Mouse (Mus musculus) forebrain, embryonic 16.5 days (tissue): ENCODE results near the gene Pink1. TPM values are rescaled to one million over a fixed set of nuclear protein-coding genes. Genes with fewer than 3 reads are reported as not detected.

Source experiments
- ATAC-seq: fragments of 200-750 bp; cut with Nextera tagmentation; 2 replicates; pipeline ENCODE4 v1.8.0; 2017; ENCODE audit warnings: mild to moderate bottlenecking, moderate library complexity
- H3K27ac ChIP-seq: fragments of 300-500 bp; sonication (generic); 2 replicates; pipeline ENCODE4 v1.5.1; 2014; ENCODE audit warnings: low read length, control low read depth
- H3K27me3 ChIP-seq: fragments of 300-500 bp; sonication (generic); replicated peaks from 2 replicates; pipeline ENCODE4 v1.6.1; 2014; ENCODE audit warnings: low read length; ENCODE audit not compliant: control insufficient read depth, insufficient read depth
- H3K36me3 ChIP-seq: fragments of 300-500 bp; sonication (generic); 2 replicates; pipeline ENCODE4 v1.6.1; 2014; ENCODE audit not compliant: control insufficient read depth, insufficient read depth
- H3K4me1 ChIP-seq: fragments of 300-500 bp; sonication (generic); replicated peaks from 2 replicates; pipeline ENCODE4 v1.6.1; 2014; ENCODE audit warnings: low read length; ENCODE audit not compliant: control insufficient read depth, insufficient read depth
- H3K4me2 ChIP-seq: fragments of 300-500 bp; sonication (generic); 2 replicates; pipeline ENCODE4 v1.6.1; 2014; ENCODE audit warnings: mild to moderate bottlenecking, low read length, control low read depth
- H3K4me3 ChIP-seq: fragments of 300-500 bp; sonication (generic); replicated peaks from 2 replicates; pipeline ENCODE4 v1.5.1; 2014; ENCODE audit warnings: mild to moderate bottlenecking, low read length, control low read depth
- H3K9ac ChIP-seq: fragments of 300-500 bp; sonication (generic); replicated peaks from 2 replicates; pipeline ENCODE4 v1.6.1; 2014; ENCODE audit warnings: low read depth, low read length, control low read depth
- H3K9me3 ChIP-seq: fragments of 300-500 bp; sonication (generic); 2 replicates; pipeline ENCODE4 v1.6.1; 2016; ENCODE audit warnings: low read length; ENCODE audit not compliant: control insufficient read depth
- WGBS: fragments of 180-500 bp; shearing (Covaris S2); extraction: QIAGEN DNeasy Blood & Tissue Kit; methylation state at CpG from one replicate; pipeline ENCODE4 v1.1.7; 2014; 5-methylcytosine and 5-hydroxymethylcytosine counted together
- polyA plus RNA-seq: library from polyadenylated mRNA; unstranded; fragments of >200 nt; fragmentation: Nextera tagmentation; extraction: Ambion mirVana; gene quantifications from 2 replicates; pipeline ENCODE4 v1.2.1, GENCODE M21; 2015

Pink1 gene
- polyA plus RNA-seq, 1 experiment from 2014 or later, result 92.8 TPM

- ATAC-seq, result no peak
- Histone ChIP-seq H3K36me3 (no peaks in the 10 kb centered on the region), H3K9me3 (no peaks in the 10 kb centered on the region), H3K4me2 (no peak overlapping the region), H3K27me3 (no peaks in the 10 kb centered on the region), H3K4me1 (no peaks in the 10 kb centered on the region), H3K27ac (no peak overlapping the region), H3K9ac (no peak overlapping the region), H3K4me3 (no peak overlapping the region)
- WGBS, result 68% methylated on average over 1 of the region's 1 CpGs
These were observed 21.2 kb upstream of the Pink1 start for GRCm38 (mm10) chr4:138347280-138347679.

- Histone ChIP-seq H3K9me3 (no peaks in the 10 kb centered on the region), H3K27ac (no peak overlapping the region), H3K36me3 (no peaks in the 10 kb centered on the region), H3K4me3 (no peak overlapping the region), H3K4me2 (no peak overlapping the region), H3K27me3 (no peaks in the 10 kb centered on the region), H3K4me1 (no peaks in the 10 kb centered on the region), H3K9ac (no peak overlapping the region)
- ATAC-seq, result no peak
- 70% methylated on average over 9 of the region's 9 CpGs for WGBS
These were observed 18.9 kb upstream of the Pink1 start for GRCm38 (mm10) chr4:138344891-138345545.

- H3K9me3 ChIP-seq, result no peaks in the 10 kb centered on the region
- H3K4me2 ChIP-seq, result no peak overlapping the region
- WGBS, result 67% methylated on average over 10 of the region's 10 CpGs
- no peaks in the 10 kb centered on the region for H3K27me3 ChIP-seq
- no peaks in the 10 kb centered on the region for H3K36me3 ChIP-seq
- no peak overlapping the region for H3K9ac ChIP-seq
- H3K4me1 ChIP-seq, result no peaks in the 10 kb centered on the region
- no peak overlapping the region for H3K4me3 ChIP-seq
- ATAC-seq, result no peak
- H3K27ac ChIP-seq, result no peak overlapping the region
These were observed 17.3 kb upstream of the Pink1 start for GRCm38 (mm10) chr4:138343341-138343837.

GRCm38 (mm10) chr4:138342778-138343177, 16.7 kb upstream of the Pink1 start:
- Histone ChIP-seq H3K36me3 (no peaks in the 10 kb centered on the region), H3K4me1 (no peaks in the 10 kb centered on the region), H3K9me3 (no peaks in the 10 kb centered on the region), H3K9ac (no peak overlapping the region), H3K4me2 (no peak overlapping the region), H3K27ac (no peak overlapping the region), H3K27me3 (no peaks in the 10 kb centered on the region), H3K4me3 (no peak overlapping the region)
- WGBS, result 84% methylated on average over 6 of the region's 6 CpGs
- ATAC-seq, result no peak

- Histone ChIP-seq H3K9ac (no peak overlapping the region), H3K27me3 (no peaks in the 10 kb centered on the region), H3K4me2 (no peak overlapping the region), H3K4me1 (no peaks in the 10 kb centered on the region), H3K27ac (no peak overlapping the region), H3K4me3 (no peak overlapping the region), H3K9me3 (no peaks in the 10 kb centered on the region), H3K36me3 (no peaks in the 10 kb centered on the region)
- WGBS, result 61% methylated on average over 7 of the region's 7 CpGs
- ATAC-seq, result no peak
These were observed 15.9 kb upstream of the Pink1 start for GRCm38 (mm10) chr4:138342048-138342447.

GRCm38 (mm10) chr4:138341393-138341792, 15.3 kb upstream of the Pink1 start:
- Histone ChIP-seq H3K4me1 (no peaks in the 10 kb centered on the region), H3K36me3 (no peaks in the 10 kb centered on the region), H3K9me3 (no peaks in the 10 kb centered on the region), H3K4me2 (no peak overlapping the region), H3K4me3 (no peak overlapping the region), H3K27ac (no peak overlapping the region), H3K9ac (no peak overlapping the region), H3K27me3 (no peaks in the 10 kb centered on the region)
- no peak for ATAC-seq
- WGBS, result 69% methylated on average over 8 of the region's 8 CpGs

GRCm38 (mm10) chr4:138339963-138340362, 13.9 kb upstream of the Pink1 start:
- Histone ChIP-seq H3K27me3 (no peaks in the 10 kb centered on the region), H3K27ac (no peak overlapping the region), H3K9me3 (no peaks in the 10 kb centered on the region), H3K9ac (no peak overlapping the region), H3K36me3 (no peaks in the 10 kb centered on the region), H3K4me1 (no peaks in the 10 kb centered on the region), H3K4me3 (no peak overlapping the region), H3K4me2 (no peak overlapping the region)
- WGBS, result 30% methylated on average over 4 of the region's 4 CpGs
- no peak for ATAC-seq

GRCm38 (mm10) chr4:138337341-138337740, 11.2 kb upstream of the Pink1 start:
- Histone ChIP-seq H3K9me3 (no peaks in the 10 kb centered on the region), H3K27ac (no peak overlapping the region), H3K4me3 (no peak overlapping the region), H3K27me3 (no peaks in the 10 kb centered on the region), H3K9ac (no peak overlapping the region), H3K4me1 (no peaks in the 10 kb centered on the region), H3K4me2 (no peak overlapping the region), H3K36me3 (no peaks in the 10 kb centered on the region)
- ATAC-seq, result no peak
- 87% methylated on average over 9 of the region's 9 CpGs for WGBS

GRCm38 (mm10) chr4:138336876-138337275, 10.8 kb upstream of the Pink1 start:
- H3K9ac ChIP-seq, result no peak overlapping the region
- H3K27me3 ChIP-seq, result no peaks in the 10 kb centered on the region
- H3K36me3 ChIP-seq, result no peaks in the 10 kb centered on the region
- WGBS, result 78% methylated on average over 5 of the region's 5 CpGs
- no peak for ATAC-seq
- H3K4me2 ChIP-seq, result no peak overlapping the region
- H3K9me3 ChIP-seq, result no peaks in the 10 kb centered on the region
- H3K4me1 ChIP-seq, result no peaks in the 10 kb centered on the region
- H3K27ac ChIP-seq, result no peak overlapping the region
- no peak overlapping the region for H3K4me3 ChIP-seq

- Histone ChIP-seq H3K4me1 (no peaks in the 10 kb centered on the region), H3K9me3 (no peaks in the 10 kb centered on the region), H3K4me2 (no peak overlapping the region), H3K27ac (no peak overlapping the region), H3K27me3 (no peaks in the 10 kb centered on the region), H3K36me3 (no peaks in the 10 kb centered on the region), H3K9ac (no peak overlapping the region), H3K4me3 (no peak overlapping the region)
- ATAC-seq, result no peak
- WGBS, result 85% methylated on average over 6 of the region's 6 CpGs
These were observed 9.5 kb upstream of the Pink1 start for GRCm38 (mm10) chr4:138335648-138336047.
